In genomic region chr2:61046111-61046767, GRCm38 (mm10) we compare ENCODE assay signal across 14 mouse cellular contexts.
"Had no signal": no experiment of that assay in that cellular context is flagged by ENCODE, and none has a peak within 500 bp of the region (broad histone marks: within the 10 kb centered on the region; RNA-seq: fewer than 3 reads in every experiment).

No protein-coding gene starts in this region.

- H3K4me2 ChIP-seq: kidney, embryonic 15.5 days; limb, embryonic 13.5 days; neural tube, embryonic 13.5 days had no signal

- H3K36me3 ChIP-seq: kidney, embryonic 15.5 days; limb, embryonic 13.5 days; midbrain, embryonic 10.5 days; neural tube, embryonic 13.5 days had no signal

- H3K27ac ChIP-seq: kidney, embryonic 15.5 days; limb, embryonic 13.5 days; liver, embryonic 14.5 days; midbrain, embryonic 10.5 days; neural tube, embryonic 13.5 days had no signal

- H3K9me3 ChIP-seq: kidney, embryonic 15.5 days; limb, embryonic 13.5 days; midbrain, embryonic 10.5 days; neural tube, embryonic 13.5 days had no signal

- ATAC-seq: midbrain, embryonic 16.5 days had no signal

- DNase-seq: kidney, postnatal 14 days; left cerebral cortex, postnatal 4 days; lung, adult 2 months; retina, postnatal 1 day; right cerebral cortex, postnatal 4 days; spleen, adult 18-20 months; thymus, adult 18-20 months; thymus, postnatal 14 days had no signal

- H3K9ac ChIP-seq: kidney, embryonic 15.5 days; limb, embryonic 13.5 days; liver, embryonic 14.5 days; neural tube, embryonic 13.5 days had no signal

- H3K27me3 ChIP-seq: kidney, embryonic 15.5 days; limb, embryonic 13.5 days; neural tube, embryonic 13.5 days had no signal

- H3K4me1 ChIP-seq: kidney, embryonic 15.5 days; limb, embryonic 13.5 days; midbrain, embryonic 10.5 days; neural tube, embryonic 13.5 days had no signal

- H3K4me3 ChIP-seq: kidney, embryonic 15.5 days; limb, embryonic 13.5 days; midbrain, embryonic 10.5 days; neural tube, embryonic 13.5 days had no signal
